Mouse (Mus musculus): Measurements from ENCODE around the gene Dkk3. TPM values are rescaled to one million over a fixed set of nuclear protein-coding genes. Genes with fewer than 3 reads are reported as not detected.

Dkk3 gene
- polyA plus RNA-seq, 1 experiment from 2014 or later, result 5.8 TPM

DNA sequence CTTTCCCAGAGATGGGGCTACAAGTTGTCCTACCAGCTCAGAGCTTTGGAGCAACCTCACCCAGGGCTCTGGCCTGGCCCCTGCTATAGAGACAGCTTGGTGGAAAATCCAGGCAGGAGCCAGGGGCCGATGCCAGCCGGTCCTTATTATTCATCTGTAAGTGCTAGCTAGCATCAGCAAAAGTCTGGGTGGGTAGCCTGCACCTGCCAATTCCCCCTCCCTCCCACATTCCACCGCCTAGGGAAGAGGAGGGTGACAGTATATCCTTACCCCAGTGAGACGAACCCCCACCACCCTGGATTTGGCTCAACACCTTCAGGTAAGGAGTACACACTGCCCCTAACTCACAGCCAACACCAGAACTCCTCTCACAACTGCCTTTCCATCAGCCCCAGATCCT lies 30.9 kb downstream of the Dkk3 start:
- no peak overlapping the region for H3K9ac ChIP-seq
- ATAC-seq (ENCODE audit: low read depth) (no peak), DNase-seq (no peak)
- no peaks in the 10 kb centered on the region for H3K36me3 ChIP-seq
- 61% methylated on average over 4 of the region's 4 CpGs for WGBS (ENCODE audit: insufficient replicate concordance)
- H3K4me2 ChIP-seq, result no peak overlapping the region
- H3K4me1 ChIP-seq (replicated peaks), result 0 out of 2 replicates have a peak, but pooled peaks cover 8% of the 10 kb centered on the region
- no peak overlapping the region for H3K27ac ChIP-seq
- no peaks in the 10 kb centered on the region for H3K9me3 ChIP-seq (replicated peaks)
- no peak overlapping the region for H3K4me3 ChIP-seq (replicated peaks)
- no peaks in the 10 kb centered on the region for H3K27me3 ChIP-seq

DNA sequence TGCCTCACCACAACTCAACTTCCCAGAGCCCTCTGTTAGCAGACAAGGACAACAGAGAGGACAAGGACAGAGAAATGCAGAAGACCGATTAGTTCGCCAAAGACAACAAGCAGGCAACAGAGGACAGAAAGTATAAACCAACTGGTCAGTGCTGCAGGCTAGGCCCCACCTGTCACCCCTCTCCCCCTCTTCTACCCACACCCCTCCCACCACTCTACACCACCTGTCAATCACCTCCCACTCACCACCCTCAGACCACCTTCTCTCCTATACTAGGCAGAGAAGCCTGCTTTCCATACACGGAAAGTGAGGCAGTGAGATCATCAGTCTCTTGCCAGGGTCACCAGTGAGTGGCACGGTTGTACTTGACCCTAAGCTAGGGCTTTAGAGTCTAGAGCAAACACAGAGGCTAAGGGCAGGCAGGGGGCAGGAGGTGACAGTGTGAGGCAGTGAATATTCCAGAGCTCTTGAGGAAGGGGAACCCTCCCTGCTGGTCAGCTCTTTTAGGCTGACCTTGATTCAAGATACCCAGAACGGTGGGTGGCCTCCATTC lies 31.7 kb downstream of the Dkk3 start:
- Histone ChIP-seq H3K4me3 (replicated peaks) (no peak overlapping the region), H3K4me1 (replicated peaks) (0 out of 2 replicates have a peak, but pooled peaks cover 8% of the 10 kb centered on the region), H3K27ac (no peak overlapping the region), H3K4me2 (no peak overlapping the region), H3K9me3 (replicated peaks) (no peaks in the 10 kb centered on the region), H3K9ac (no peak overlapping the region), H3K27me3 (no peaks in the 10 kb centered on the region), H3K36me3 (no peaks in the 10 kb centered on the region)
- ATAC-seq (ENCODE audit: low read depth) (no peak), DNase-seq (no peak)
- WGBS (ENCODE audit: insufficient replicate concordance), result 62% methylated on average over 5 of the region's 5 CpGs

DNA sequence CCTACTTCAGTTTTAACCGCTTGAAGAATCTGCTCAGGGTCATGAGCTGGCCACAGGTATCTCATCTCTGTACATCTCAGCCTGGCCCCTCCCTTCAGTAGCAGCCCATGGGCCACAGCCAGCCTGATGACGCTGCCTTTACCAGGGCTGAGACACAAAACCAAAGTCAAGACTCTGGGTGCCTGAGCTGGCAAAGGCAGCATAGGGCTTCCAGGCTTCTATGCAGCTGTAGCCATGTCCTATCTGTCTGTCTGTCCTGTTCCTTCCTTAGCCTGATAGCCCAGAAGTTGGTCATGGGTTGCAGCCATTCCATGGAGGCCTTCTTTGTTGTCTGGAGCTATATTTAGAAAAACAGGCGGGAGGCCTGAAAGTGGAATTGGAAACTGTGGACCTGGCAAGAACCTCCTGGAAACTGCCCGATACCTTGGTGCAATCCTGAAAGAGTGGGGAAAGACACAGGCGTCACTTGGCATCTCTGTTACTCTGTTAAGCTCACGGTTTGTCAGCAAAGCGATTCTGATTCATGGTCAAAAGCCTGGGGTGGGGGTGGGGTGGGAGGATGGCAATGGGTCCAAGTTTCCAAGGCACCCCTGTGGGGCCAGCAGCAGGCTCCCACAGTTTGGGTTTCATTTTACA lies 33.1 kb downstream of the Dkk3 start:
- Histone ChIP-seq H3K27me3 (no peaks in the 10 kb centered on the region), H3K9ac (no peak overlapping the region), H3K36me3 (no peaks in the 10 kb centered on the region), H3K27ac (no peak overlapping the region), H3K4me3 (replicated peaks) (no peak overlapping the region), H3K4me1 (replicated peaks) (0 out of 2 replicates have a peak, but pooled peaks cover 8% of the 10 kb centered on the region), H3K4me2 (no peak overlapping the region), H3K9me3 (replicated peaks) (no peaks in the 10 kb centered on the region)
- DNase-seq, result no peak
- no peak for ATAC-seq (ENCODE audit: low read depth)
- WGBS (ENCODE audit: insufficient replicate concordance), result 65% methylated on average over 7 of the region's 7 CpGs

DNA sequence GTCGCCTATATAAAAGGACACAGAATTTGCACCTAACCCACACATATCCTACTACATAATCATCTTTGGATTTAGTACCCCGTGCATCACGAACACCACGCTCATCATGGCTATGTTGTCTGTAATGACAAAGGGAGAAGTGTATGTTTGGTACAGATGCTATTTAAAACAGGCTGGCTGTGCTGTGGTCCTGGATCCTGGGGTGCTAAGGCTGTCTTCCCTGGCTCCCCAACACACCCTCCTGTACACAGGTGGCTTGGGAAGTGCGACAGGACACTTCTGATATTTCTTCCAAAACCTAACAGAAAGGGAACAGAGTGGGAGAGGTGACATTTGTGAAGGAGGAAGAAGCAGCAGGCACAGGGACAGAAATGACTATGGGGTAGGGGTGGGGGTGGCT lies 35.2 kb downstream of the Dkk3 start:
- Histone ChIP-seq H3K4me3 (replicated peaks) (no peak overlapping the region), H3K9ac (no peak overlapping the region), H3K36me3 (no peaks in the 10 kb centered on the region), H3K27ac (no peak overlapping the region), H3K4me1 (replicated peaks) (0 out of 2 replicates have a peak, but pooled peaks cover 4% of the 10 kb centered on the region), H3K9me3 (replicated peaks) (no peaks in the 10 kb centered on the region), H3K27me3 (no peaks in the 10 kb centered on the region), H3K4me2 (no peak overlapping the region)
- 69% methylated on average over 5 of the region's 5 CpGs for WGBS (ENCODE audit: insufficient replicate concordance)
- no peak for ATAC-seq (ENCODE audit: low read depth)
- no peak for DNase-seq

DNA sequence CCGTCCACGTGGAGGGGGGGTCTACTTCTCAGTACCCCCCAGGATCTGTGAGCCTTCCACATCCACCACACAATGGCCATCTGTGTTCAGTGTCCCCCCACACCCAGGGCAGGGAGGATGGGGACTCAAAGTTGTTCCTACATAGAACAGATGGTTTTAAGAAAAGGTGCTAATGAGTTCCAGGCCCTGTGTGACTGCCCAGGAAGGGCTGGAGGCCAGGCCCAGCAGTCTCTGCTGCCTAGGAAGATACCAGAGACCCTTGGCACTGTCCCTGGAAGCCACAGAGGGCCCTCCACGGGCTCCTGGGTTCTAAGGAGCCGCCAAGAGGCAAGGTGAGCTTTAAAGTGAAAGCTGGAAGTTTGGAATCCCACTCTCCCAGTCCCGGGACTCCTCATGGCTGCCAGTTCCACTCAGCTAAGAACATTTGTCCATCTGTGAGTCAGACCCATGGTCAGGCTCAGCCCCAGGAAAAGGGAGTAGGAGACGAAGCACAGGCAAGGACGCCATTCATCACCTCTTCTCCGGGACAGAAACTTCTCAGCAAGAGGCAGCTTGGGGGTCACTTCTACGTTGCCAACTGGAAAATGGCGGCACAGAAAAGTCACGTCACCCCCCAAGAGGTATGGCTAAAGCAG lies 36.9 kb downstream of the Dkk3 start:
- H3K4me1 ChIP-seq (replicated peaks), result no peaks in the 10 kb centered on the region
- no peak overlapping the region for H3K4me2 ChIP-seq
- no peak overlapping the region for H3K4me3 ChIP-seq (replicated peaks)
- DNase-seq (no peak), ATAC-seq (ENCODE audit: low read depth) (no peak)
- no peak overlapping the region for H3K9ac ChIP-seq
- H3K36me3 ChIP-seq, result no peaks in the 10 kb centered on the region
- no peaks in the 10 kb centered on the region for H3K9me3 ChIP-seq (replicated peaks)
- 63% methylated on average over 11 of the region's 11 CpGs for WGBS (ENCODE audit: insufficient replicate concordance)
- H3K27me3 ChIP-seq, result no peaks in the 10 kb centered on the region
- H3K27ac ChIP-seq, result no peak overlapping the region

DNA sequence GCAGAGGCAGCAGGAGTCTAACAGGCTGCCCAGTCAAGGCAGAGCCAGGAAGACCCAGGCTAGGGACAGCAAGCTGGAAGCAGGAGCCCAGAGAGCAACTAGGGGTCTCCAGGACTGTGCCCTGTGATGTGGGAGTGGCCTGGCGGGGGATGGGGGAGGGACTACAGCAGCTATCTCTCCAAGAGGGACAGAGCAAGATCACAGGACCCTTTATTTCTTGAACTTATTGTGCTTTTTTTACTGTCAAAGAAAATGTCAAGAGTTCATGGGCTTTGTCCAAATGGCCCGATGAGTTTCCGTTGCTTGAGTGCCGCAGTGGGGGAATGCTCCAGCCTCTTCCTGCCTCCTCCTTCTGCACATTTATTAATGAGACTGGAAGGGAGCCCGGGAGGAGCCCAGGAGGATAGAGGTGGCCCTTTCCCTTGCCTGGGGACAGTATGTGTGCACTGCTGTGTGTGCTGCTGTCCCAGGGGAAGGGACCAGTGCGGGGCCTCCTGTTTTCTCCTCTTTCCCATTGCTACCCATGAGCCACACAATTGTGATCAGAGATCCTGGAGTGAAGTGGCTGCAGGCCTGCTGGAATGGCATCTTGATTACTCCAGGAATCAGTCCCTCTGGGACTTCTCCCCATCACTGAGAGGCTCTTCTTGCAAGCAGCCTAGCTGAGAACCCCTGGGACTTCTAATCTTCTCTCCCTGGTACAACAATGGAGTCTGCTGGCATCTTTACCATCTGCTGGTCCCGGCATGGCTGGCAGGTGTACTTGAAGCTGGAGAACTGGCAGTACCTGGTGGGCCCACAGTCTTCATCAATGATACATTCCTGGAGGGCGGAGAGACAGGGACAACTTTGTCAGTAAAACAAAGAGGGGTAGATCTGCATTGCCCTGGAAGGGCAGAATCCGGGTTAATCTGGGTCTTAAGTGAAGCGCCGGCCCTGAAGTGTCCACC lies 37.7 kb downstream of the Dkk3 start:
- no peaks in the 10 kb centered on the region for H3K9me3 ChIP-seq (replicated peaks)
- DNase-seq, result no peak
- H3K4me1 ChIP-seq (replicated peaks), result no peaks in the 10 kb centered on the region
- H3K9ac ChIP-seq, result no peak overlapping the region
- H3K36me3 ChIP-seq, result no peaks in the 10 kb centered on the region
- no peak for ATAC-seq (ENCODE audit: low read depth)
- no peak overlapping the region for H3K4me2 ChIP-seq
- H3K4me3 ChIP-seq (replicated peaks), result no peak overlapping the region
- H3K27me3 ChIP-seq, result no peaks in the 10 kb centered on the region
- 70% methylated on average over 11 of the region's 11 CpGs for WGBS (ENCODE audit: insufficient replicate concordance)
- no peak overlapping the region; the same call in 1 of the 2 replicates for H3K27ac ChIP-seq

DNA sequence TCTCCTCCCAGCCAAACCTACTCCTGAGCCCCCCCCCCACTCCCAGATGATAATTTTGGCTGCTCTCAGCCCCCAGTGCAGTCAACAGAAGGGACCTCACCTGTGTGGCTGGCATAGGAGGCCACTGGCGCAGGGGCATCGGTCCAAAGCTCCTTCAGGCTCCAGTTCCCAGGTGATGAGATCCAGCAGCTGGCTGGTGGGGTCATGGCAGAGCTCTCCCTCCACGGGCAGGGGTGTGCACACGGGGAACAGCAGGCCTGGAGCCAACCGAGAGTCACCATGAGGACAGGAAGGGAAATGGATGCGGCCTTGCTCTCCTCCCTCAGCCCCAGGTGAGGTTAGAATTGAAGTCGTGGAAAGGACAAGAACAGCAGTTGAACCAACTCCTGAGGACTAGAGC lies 39.6 kb downstream of the Dkk3 start:
- Histone ChIP-seq H3K4me3 (replicated peaks) (no peak overlapping the region), H3K9ac (no peak overlapping the region), H3K4me1 (replicated peaks) (no peaks in the 10 kb centered on the region), H3K36me3 (no peaks in the 10 kb centered on the region), H3K27me3 (no peaks in the 10 kb centered on the region), H3K9me3 (replicated peaks) (no peaks in the 10 kb centered on the region), H3K27ac (no peak overlapping the region), H3K4me2 (no peak overlapping the region)
- DNase-seq (no peak), ATAC-seq (ENCODE audit: low read depth) (no peak)
- WGBS (ENCODE audit: insufficient replicate concordance), result 66% methylated on average over 7 of the region's 7 CpGs

DNA sequence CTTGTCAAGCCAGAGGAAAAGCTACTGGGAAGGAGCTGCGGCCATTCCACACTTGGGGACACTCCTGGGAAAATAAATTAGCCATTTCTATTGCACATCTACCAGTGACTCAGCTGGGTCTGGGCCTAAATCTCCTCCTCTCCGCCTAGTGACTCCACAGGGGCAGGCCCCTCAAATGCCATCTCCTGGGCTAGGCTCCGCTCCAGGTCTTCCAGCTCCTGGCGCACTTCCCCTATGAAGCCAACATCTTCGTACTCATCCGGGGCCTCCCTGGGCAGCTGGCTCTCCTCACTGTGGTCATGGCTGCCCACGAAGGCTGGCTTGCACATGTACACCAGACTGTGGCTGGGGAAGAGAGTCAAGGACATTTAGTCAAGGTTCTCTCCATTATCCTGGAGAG lies 40.8 kb downstream of the Dkk3 start:
- H3K4me3 ChIP-seq (replicated peaks), result no peak overlapping the region
- H3K4me2 ChIP-seq, result no peak overlapping the region
- no peaks in the 10 kb centered on the region for H3K27me3 ChIP-seq
- H3K9ac ChIP-seq, result no peak overlapping the region
- H3K4me1 ChIP-seq (replicated peaks), result no peaks in the 10 kb centered on the region
- no peak for ATAC-seq (ENCODE audit: low read depth)
- H3K9me3 ChIP-seq (replicated peaks), result no peaks in the 10 kb centered on the region
- no peaks in the 10 kb centered on the region for H3K36me3 ChIP-seq
- 73% methylated on average over 7 of the region's 7 CpGs for WGBS (ENCODE audit: insufficient replicate concordance)
- DNase-seq, result no peak
- H3K27ac ChIP-seq, result no peak overlapping the region

DNA sequence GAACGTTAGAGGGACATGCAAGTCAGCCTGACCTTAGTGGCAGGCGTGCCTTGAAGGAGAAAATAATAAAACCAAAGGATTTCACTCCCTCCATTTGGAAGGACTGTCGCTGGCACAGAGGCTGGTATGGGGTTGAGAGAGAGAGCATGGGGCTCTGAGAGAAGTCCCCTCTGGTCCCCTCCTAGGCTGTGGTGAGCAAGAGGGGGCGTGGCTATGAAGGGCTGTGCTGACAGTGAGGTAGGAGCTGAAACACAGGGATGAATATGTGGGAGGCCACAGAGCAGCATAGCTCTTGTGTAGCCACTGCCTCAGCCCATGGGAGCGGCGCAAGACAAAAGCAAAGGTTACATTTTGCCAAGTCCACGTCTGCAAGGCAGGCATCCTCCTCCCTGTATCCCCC lies 41.4 kb downstream of the Dkk3 start:
- no peaks in the 10 kb centered on the region for H3K36me3 ChIP-seq
- no peak for DNase-seq

DNA sequence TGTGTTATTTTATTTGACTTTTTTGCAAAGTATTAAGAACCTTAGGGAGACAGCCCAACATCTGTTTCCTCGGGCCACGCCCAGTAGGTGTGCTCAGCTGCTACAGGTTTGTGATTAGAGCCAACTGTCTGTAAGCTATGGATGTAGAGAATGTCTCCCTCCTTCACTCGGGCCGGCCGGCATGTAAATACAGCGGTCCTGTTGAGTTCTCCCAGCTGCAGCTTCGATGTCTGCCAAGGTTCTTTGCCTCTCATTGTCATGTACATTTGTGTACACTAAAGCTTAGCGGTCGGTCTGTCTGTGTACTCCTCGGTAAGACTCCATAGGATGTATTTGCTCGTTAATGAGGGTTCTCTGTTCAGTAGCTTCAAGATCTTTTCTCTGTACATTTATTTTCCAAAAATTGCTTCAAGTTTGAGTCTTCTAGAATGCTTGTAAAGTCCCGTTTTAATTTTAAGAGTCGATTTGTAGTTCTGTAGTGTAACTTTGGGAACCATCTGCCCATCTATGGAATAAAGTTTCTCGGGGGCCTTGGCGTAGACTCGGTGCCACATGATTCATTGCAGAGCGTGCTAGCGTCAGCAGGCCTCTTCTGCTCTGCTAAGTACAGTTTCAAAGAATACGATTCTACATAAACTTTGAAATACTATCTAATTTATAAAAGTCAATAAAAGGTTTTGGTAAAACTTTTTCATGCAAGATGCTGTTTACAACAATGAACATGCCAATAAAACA lies 48.1 kb downstream of the Dkk3 start:
- Histone ChIP-seq H3K36me3 (peaks cover 50% of the 10 kb centered on the region), H3K9me3 (replicated peaks) (no peaks in the 10 kb centered on the region), H3K4me3 (replicated peaks) (no peak overlapping the region), H3K9ac (no peak overlapping the region), H3K27me3 (no peaks in the 10 kb centered on the region), H3K27ac (no peak overlapping the region), H3K4me1 (replicated peaks) (peaks cover 12% of the 10 kb centered on the region), H3K4me2 (no peak overlapping the region)
- ATAC-seq (ENCODE audit: low read depth), result no peak
- WGBS (ENCODE audit: insufficient replicate concordance), result 85% methylated on average over 19 of the region's 19 CpGs
- no peak for DNase-seq

More for the DNA sequence above, 41.4 kb downstream of the Dkk3 start:
- no peak overlapping the region for H3K9ac ChIP-seq
- no peaks in the 10 kb centered on the region for H3K27me3 ChIP-seq
- H3K27ac ChIP-seq, result no peak overlapping the region
- no peak overlapping the region for H3K4me3 ChIP-seq (replicated peaks)
- no peak overlapping the region for H3K4me2 ChIP-seq
- no peaks in the 10 kb centered on the region for H3K4me1 ChIP-seq (replicated peaks)
- 70% methylated on average over 7 of the region's 7 CpGs for WGBS (ENCODE audit: insufficient replicate concordance)
- no peaks in the 10 kb centered on the region for H3K9me3 ChIP-seq (replicated peaks)
- ATAC-seq (ENCODE audit: low read depth), result no peak

DNA sequence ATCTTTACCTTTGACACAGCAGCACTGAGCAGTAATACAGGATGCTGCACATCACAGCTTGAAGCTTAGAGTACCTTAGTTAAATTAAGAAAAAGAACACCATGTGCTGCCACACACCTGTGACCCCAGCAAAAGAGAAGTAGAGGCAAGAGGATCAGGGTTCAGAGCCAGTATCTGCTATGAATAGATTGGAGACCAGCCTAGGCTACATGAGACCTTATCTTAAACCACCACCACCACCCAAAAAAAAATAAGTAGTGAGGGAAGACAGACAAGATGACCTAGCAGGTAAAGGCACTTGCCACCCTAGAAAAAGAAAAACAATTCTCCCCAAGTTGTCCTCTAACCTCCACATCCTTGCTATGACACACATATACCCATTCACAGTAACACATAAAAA lies 50.1 kb downstream of the Dkk3 start:
- Histone ChIP-seq H3K27ac (no peak overlapping the region), H3K4me2 (no peak overlapping the region), H3K4me3 (replicated peaks) (no peak overlapping the region), H3K9me3 (replicated peaks) (no peaks in the 10 kb centered on the region), H3K4me1 (replicated peaks) (peaks cover 12% of the 10 kb centered on the region), H3K27me3 (no peaks in the 10 kb centered on the region), H3K9ac (no peak overlapping the region), H3K36me3 (peaks cover 64% of the 10 kb centered on the region)
- ATAC-seq (ENCODE audit: low read depth), result peak; percentile 80
- DNase-seq, result no peak

All from liver, embryonic 13.5 days (tissue).